Mouse (Mus musculus) limb, embryonic 14.5 days (tissue): Measurements from ENCODE around the gene Tpcn2. TPM values are rescaled to one million over a fixed set of nuclear protein-coding genes. Genes with fewer than 3 reads are reported as not detected.

Source experiments
- ATAC-seq: fragments of 200-750 bp; cut with Nextera tagmentation; 2 replicates; pipeline ENCODE4 v1.8.0; 2017; ENCODE audit warnings: low read depth, moderate number of reproducible peaks, moderate TSS enrichment; ENCODE audit not compliant: low FRiP score
- DNase-seq: peaks from one replicate; pipeline ENCODE4 v3.0.0-alpha.2; 2015; ENCODE audit warnings: low spot score
- H3K27ac ChIP-seq: fragments of 300-500 bp; sonication (generic); replicated peaks from 2 replicates; pipeline ENCODE4 v1.5.1; 2014; ENCODE audit warnings: low read depth, mild to moderate bottlenecking, low read length, moderate library complexity, mixed read lengths
- H3K27me3 ChIP-seq: fragments of 300-500 bp; sonication (generic); 2 replicates; pipeline ENCODE4 v1.6.1; 2014; ENCODE audit warnings: low read length, mixed read lengths; ENCODE audit not compliant: control insufficient read depth, insufficient read depth
- H3K36me3 ChIP-seq: fragments of 300-500 bp; sonication (generic); 2 replicates; pipeline ENCODE4 v1.6.1; 2014; ENCODE audit warnings: mild to moderate bottlenecking, low read length, moderate library complexity, mixed read lengths; ENCODE audit not compliant: control insufficient read depth, insufficient read depth
- H3K4me1 ChIP-seq: fragments of 300-500 bp; sonication (generic); 2 replicates; pipeline ENCODE4 v1.6.1; 2014; ENCODE audit warnings: antibody characterized with exemption, low read length, mixed read lengths; ENCODE audit not compliant: control insufficient read depth, insufficient read depth
- H3K4me2 ChIP-seq: fragments of 300-500 bp; sonication (generic); replicated peaks from 2 replicates; pipeline ENCODE4 v1.6.1; 2014; ENCODE audit warnings: low read depth, mild to moderate bottlenecking, low read length, moderate library complexity; ENCODE audit not compliant: severe bottlenecking
- H3K4me3 ChIP-seq: fragments of 300-500 bp; sonication (generic); replicated peaks from 2 replicates; pipeline ENCODE4 v1.5.1; 2014; ENCODE audit warnings: low read length
- H3K9ac ChIP-seq: fragments of 300-500 bp; sonication (generic); 2 replicates; pipeline ENCODE4 v1.6.1; 2014; ENCODE audit warnings: mild to moderate bottlenecking, low read depth, low read length, moderate library complexity; ENCODE audit not compliant: severe bottlenecking
- H3K9me3 ChIP-seq: fragments of 300-500 bp; sonication (generic); 2 replicates; pipeline ENCODE4 v1.6.1; 2016; ENCODE audit warnings: low read length; ENCODE audit not compliant: control insufficient read depth
- POLR2A ChIP-seq: fragments of 200-500 bp; IDR thresholded peaks from 2 replicates; pipeline ENCODE4 v1.8.0; 2012; ENCODE audit warnings: inconsistent platforms, mild to moderate bottlenecking, moderate library complexity, borderline replicate concordance; ENCODE audit not compliant: insufficient read depth, insufficient read length; ENCODE audit errors: extremely low read depth
- WGBS: fragments of 180-500 bp; shearing (Covaris S2); extraction: QIAGEN DNeasy Blood & Tissue Kit; methylation state at CpG from one replicate; pipeline ENCODE4 v1.1.7; 2014; 5-methylcytosine and 5-hydroxymethylcytosine counted together
- polyA plus RNA-seq, 2 experiments: library from polyadenylated mRNA; depleted of rRNA in 1 of 2; stranded (reverse) in 1 of 2; unstranded in 1 of 2; fragments of >200 nt; fragmentation: Nextera tagmentation in 1 of 2; extraction: Ambion mirVana in 1 of 2; gene quantifications; 2 replicates each; pipeline versions ENCODE4 v1.2.1 to v1.2.3; 2012 to 2014

Tpcn2 gene
- polyA plus RNA-seq, 2 experiments: 5.1 to 44.0 TPM

- H3K9me3 ChIP-seq: no peaks in the 10 kb centered on the region
- WGBS: 20% methylated on average over 5 of the region's 5 CpGs
- 0 out of 2 replicates have a peak, but pooled peaks cover 6% of the 10 kb centered on the region for H3K4me1 ChIP-seq
- peak; percentile 68; the same call in 1 of the 2 replicates for ATAC-seq
- peak overlapping the region; percentile 26; the same call in 1 of the 2 replicates for H3K27ac ChIP-seq
- H3K4me3 ChIP-seq: no peak overlapping the region
- peak; percentile 64 for DNase-seq
- no peak overlapping the region for H3K4me2 ChIP-seq
- TF ChIP-seq POLR2A: no peak
- H3K9ac ChIP-seq: no peak overlapping the region
- no peaks in the 10 kb centered on the region for H3K27me3 ChIP-seq
- no peaks in the 10 kb centered on the region for H3K36me3 ChIP-seq
These were observed 5.5 kb upstream of the Tpcn2 start for GRCm38 (mm10) chr7:145289302-145289701.

GRCm38 (mm10) chr7:145287410-145287809 is 3.6 kb upstream of the Tpcn2 start:
- peaks cover 16% of the 10 kb centered on the region for H3K4me1 ChIP-seq
- DNase-seq (no peak), ATAC-seq (no peak)
- H3K27me3 ChIP-seq: no peaks in the 10 kb centered on the region
- 77% methylated on average over 6 of the region's 6 CpGs for WGBS
- H3K4me2 ChIP-seq: no peak overlapping the region
- no peaks in the 10 kb centered on the region for H3K9me3 ChIP-seq
- no peak overlapping the region for H3K9ac ChIP-seq
- H3K4me3 ChIP-seq: no peak overlapping the region
- H3K36me3 ChIP-seq: no peaks in the 10 kb centered on the region
- no peak overlapping the region for H3K27ac ChIP-seq
- no peak for TF ChIP-seq POLR2A

GRCm38 (mm10) chr7:145285476-145285875 is 1.7 kb upstream of the Tpcn2 start:
- Histone ChIP-seq H3K9me3 (no peaks in the 10 kb centered on the region), H3K36me3 (no peaks in the 10 kb centered on the region), H3K4me3 (no peak overlapping the region), H3K27ac (no peak overlapping the region), H3K27me3 (no peaks in the 10 kb centered on the region), H3K4me1 (peaks cover 23% of the 10 kb centered on the region), H3K9ac (no peak overlapping the region), H3K4me2 (no peak overlapping the region)
- 80% methylated on average over 4 of the region's 4 CpGs for WGBS
- no peak for TF ChIP-seq POLR2A
- DNase-seq: no peak
- no peak for ATAC-seq

- Histone ChIP-seq H3K9ac (no peak overlapping the region; the same call in 1 of the 2 replicates), H3K27me3 (no peaks in the 10 kb centered on the region), H3K4me2 (peak overlapping the region; percentile 69; the same call in 1 of the 2 replicates), H3K4me3 (peak overlapping the region; percentile 56), H3K9me3 (no peaks in the 10 kb centered on the region), H3K36me3 (no peaks in the 10 kb centered on the region), H3K4me1 (peaks cover 18% of the 10 kb centered on the region), H3K27ac (no peak overlapping the region)
- no peak for ATAC-seq
- WGBS: 59% methylated on average over 3 of the region's 3 CpGs
- no peak for TF ChIP-seq POLR2A
- DNase-seq: no peak
These were observed 482 bp upstream of the Tpcn2 start for GRCm38 (mm10) chr7:145284293-145284692.

GRCm38 (mm10) chr7:145283041-145283440 is 770 bp downstream of the Tpcn2 start:
- 44% methylated on average over 4 of the region's 4 CpGs for WGBS
- Histone ChIP-seq H3K27me3 (no peaks in the 10 kb centered on the region), H3K27ac (no peak overlapping the region), H3K4me2 (peak overlapping the region; percentile 69), H3K36me3 (peaks cover 11% of the 10 kb centered on the region), H3K4me1 (peaks cover 17% of the 10 kb centered on the region), H3K4me3 (peak overlapping the region; percentile 56), H3K9me3 (no peaks in the 10 kb centered on the region), H3K9ac (peak overlapping the region; percentile 65)
- no peak for TF ChIP-seq POLR2A
- no peak for ATAC-seq
- no peak for DNase-seq

GRCm38 (mm10) chr7:145281396-145281795 is 2.4 kb downstream of the Tpcn2 start:
- H3K36me3 ChIP-seq: peaks cover 26% of the 10 kb centered on the region
- no peaks in the 10 kb centered on the region for H3K9me3 ChIP-seq
- no peak for TF ChIP-seq POLR2A
- H3K4me2 ChIP-seq: no peak overlapping the region
- H3K27me3 ChIP-seq: no peaks in the 10 kb centered on the region
- H3K27ac ChIP-seq: no peak overlapping the region
- no peak for DNase-seq
- WGBS: 78% methylated on average over 4 of the region's 4 CpGs
- no peak for ATAC-seq
- H3K9ac ChIP-seq: no peak overlapping the region
- no peak overlapping the region for H3K4me3 ChIP-seq
- H3K4me1 ChIP-seq: peaks cover 17% of the 10 kb centered on the region
